Mouse (Mus musculus) midbrain, embryonic 14.5 days (tissue): ENCODE measurements around the gene Ssh3. TPM values are rescaled to one million over a fixed set of nuclear protein-coding genes. Genes with fewer than 3 reads are reported as not detected.

Experiments
- ATAC-seq: fragments of 200-750 bp; cut with Nextera tagmentation; 2 replicates; pipeline ENCODE4 v1.8.0; 2017; ENCODE audit warnings: moderate number of reproducible peaks, moderate library complexity; ENCODE audit not compliant: low FRiP score, low TSS enrichment
- DNase-seq: peaks from one replicate; pipeline ENCODE4 v3.0.0-alpha.2; 2015
- H3K27ac ChIP-seq: fragments of 300-500 bp; sonication (generic); replicated peaks from 2 replicates; pipeline ENCODE4 v1.5.1; 2014; ENCODE audit warnings: mild to moderate bottlenecking, low read depth, low read length, moderate library complexity
- H3K27me3 ChIP-seq: fragments of 300-500 bp; sonication (generic); 2 replicates; pipeline ENCODE4 v1.6.1; 2014; ENCODE audit warnings: low read length, control low read depth, mixed read lengths; ENCODE audit not compliant: control insufficient read depth, insufficient read depth
- H3K36me3 ChIP-seq: fragments of 300-500 bp; sonication (generic); 2 replicates; pipeline ENCODE4 v1.6.1; 2014; ENCODE audit warnings: low read length, control low read depth; ENCODE audit not compliant: control insufficient read depth, insufficient read depth
- H3K4me1 ChIP-seq: fragments of 300-500 bp; sonication (generic); 2 replicates; pipeline ENCODE4 v1.6.1; 2014; ENCODE audit warnings: mild to moderate bottlenecking, antibody characterized with exemption, low read length, control low read depth; ENCODE audit not compliant: control insufficient read depth, insufficient read depth
- H3K4me2 ChIP-seq: fragments of 300-500 bp; sonication (generic); 2 replicates; pipeline ENCODE4 v1.6.1; 2014; ENCODE audit warnings: mild to moderate bottlenecking, low read length, moderate library complexity
- H3K4me3 ChIP-seq: fragments of 300-500 bp; sonication (generic); replicated peaks from 2 replicates; pipeline ENCODE4 v1.5.1; 2014; ENCODE audit warnings: low read depth, low read length
- H3K9ac ChIP-seq: fragments of 300-500 bp; sonication (generic); replicated peaks from 2 replicates; pipeline ENCODE4 v1.6.1; 2014; ENCODE audit warnings: mild to moderate bottlenecking, low read length, moderate library complexity
- H3K9me3 ChIP-seq: fragments of 300-500 bp; sonication (generic); 2 replicates; pipeline ENCODE4 v1.6.1; 2016; ENCODE audit warnings: low read length, control low read depth, mixed read lengths; ENCODE audit not compliant: control insufficient read depth
- WGBS: fragments of 180-500 bp; shearing (Covaris S2); extraction: QIAGEN DNeasy Blood & Tissue Kit; methylation state at CpG from one replicate; pipeline ENCODE4 v1.1.7; 2014; 5-methylcytosine and 5-hydroxymethylcytosine counted together
- polyA plus RNA-seq: library from polyadenylated mRNA; unstranded; fragments of >200 nt; fragmentation: Nextera tagmentation; extraction: Ambion mirVana; gene quantifications from 2 replicates; pipeline ENCODE4 v1.2.1, GENCODE M21; 2014

Gene Ssh3
- polyA plus RNA-seq, 1 experiment from 2014 or later = 8.8 TPM

- H3K9me3 ChIP-seq = no peaks in the 10 kb centered on the region
- peaks cover 29% of the 10 kb centered on the region for H3K27me3 ChIP-seq
- no peak overlapping the region for H3K4me2 ChIP-seq
- no peak overlapping the region for H3K27ac ChIP-seq
- H3K4me1 ChIP-seq = 0 out of 2 replicates have a peak, but pooled peaks cover 12% of the 10 kb centered on the region
- no peak for ATAC-seq
- WGBS = 69% methylated on average over 1 of the region's 1 CpGs
- DNase-seq = no peak
- H3K36me3 ChIP-seq = no peaks in the 10 kb centered on the region
- no peak overlapping the region for H3K4me3 ChIP-seq
- H3K9ac ChIP-seq = no peak overlapping the region
These were observed 50.2 kb downstream of the Ssh3 start for GRCm38 (mm10) chr19:4218784-4219183.

GRCm38 (mm10) chr19:4218293-4218692, 50.7 kb downstream of the Ssh3 start:
- H3K27me3 ChIP-seq = peaks cover 34% of the 10 kb centered on the region

GRCm38 (mm10) chr19:4217855-4218254, 51.1 kb downstream of the Ssh3 start:
- WGBS = 43% methylated on average over 3 of the region's 3 CpGs
- Histone ChIP-seq H3K27me3 (peaks cover 38% of the 10 kb centered on the region), H3K4me1 (0 out of 2 replicates have a peak, but pooled peaks cover 15% of the 10 kb centered on the region), H3K9ac (no peak overlapping the region), H3K4me3 (no peak overlapping the region), H3K9me3 (no peaks in the 10 kb centered on the region), H3K4me2 (no peak overlapping the region), H3K36me3 (no peaks in the 10 kb centered on the region), H3K27ac (no peak overlapping the region)
- DNase-seq = no peak
- ATAC-seq = no peak

More at GRCm38 (mm10) chr19:4218293-4218692, 50.7 kb downstream of the Ssh3 start:
- Histone ChIP-seq H3K36me3 (no peaks in the 10 kb centered on the region), H3K9ac (no peak overlapping the region), H3K4me3 (no peak overlapping the region), H3K4me2 (no peak overlapping the region), H3K27ac (no peak overlapping the region), H3K4me1 (0 out of 2 replicates have a peak, but pooled peaks cover 15% of the 10 kb centered on the region), H3K9me3 (no peaks in the 10 kb centered on the region)
- ATAC-seq (no peak), DNase-seq (no peak)
- WGBS = 89% methylated on average over 11 of the region's 11 CpGs

GRCm38 (mm10) chr19:4217140-4217539, 51.8 kb downstream of the Ssh3 start:
- Histone ChIP-seq H3K4me2 (no peak overlapping the region), H3K9me3 (no peaks in the 10 kb centered on the region), H3K36me3 (no peaks in the 10 kb centered on the region), H3K4me3 (no peak overlapping the region), H3K27me3 (peaks cover 40% of the 10 kb centered on the region), H3K4me1 (0 out of 2 replicates have a peak, but pooled peaks cover 15% of the 10 kb centered on the region), H3K9ac (no peak overlapping the region), H3K27ac (no peak overlapping the region)
- 15% methylated on average over 5 of the region's 5 CpGs for WGBS
- no peak for ATAC-seq
- DNase-seq = no peak

- H3K4me1 ChIP-seq = 0 out of 2 replicates have a peak, but pooled peaks cover 15% of the 10 kb centered on the region
- 0 out of 2 replicates have a peak overlapping the region, but pooled peaks have one; percentile 3 for H3K4me2 ChIP-seq
These were observed 52.8 kb downstream of the Ssh3 start for GRCm38 (mm10) chr19:4216041-4216685.

GRCm38 (mm10) chr19:4215451-4215840, 53.5 kb downstream of the Ssh3 start:
- H3K9ac ChIP-seq = peak overlapping the region; percentile 62
- DNase-seq = no peak
- H3K27me3 ChIP-seq = peaks cover 44% of the 10 kb centered on the region
- ATAC-seq = no peak
- peak overlapping the region; percentile 47 for H3K4me3 ChIP-seq
- no peaks in the 10 kb centered on the region for H3K9me3 ChIP-seq
- no peaks in the 10 kb centered on the region for H3K36me3 ChIP-seq
- WGBS = 5% methylated on average over 19 of the region's 21 CpGs
- H3K27ac ChIP-seq = no peak overlapping the region
- 0 out of 2 replicates have a peak, but pooled peaks cover 15% of the 10 kb centered on the region for H3K4me1 ChIP-seq
- H3K4me2 ChIP-seq = peak overlapping the region; percentile 95

More at GRCm38 (mm10) chr19:4216041-4216685, 52.8 kb downstream of the Ssh3 start:
- H3K9me3 ChIP-seq = no peaks in the 10 kb centered on the region
- H3K27ac ChIP-seq = no peak overlapping the region
- no peak overlapping the region for H3K9ac ChIP-seq
- H3K36me3 ChIP-seq = no peaks in the 10 kb centered on the region
- peak; percentile 72 for DNase-seq
- WGBS = 22% methylated on average over 14 of the region's 14 CpGs
- ATAC-seq = no peak
- H3K4me3 ChIP-seq = no peak overlapping the region
- H3K27me3 ChIP-seq = peaks cover 44% of the 10 kb centered on the region

GRCm38 (mm10) chr19:4214771-4215450, 54.1 kb downstream of the Ssh3 start:
- peaks cover 44% of the 10 kb centered on the region for H3K27me3 ChIP-seq
- DNase-seq = peak; percentile 46
- peak overlapping the region; percentile 47 for H3K4me3 ChIP-seq
- 0 out of 2 replicates have a peak, but pooled peaks cover 15% of the 10 kb centered on the region for H3K4me1 ChIP-seq
- H3K36me3 ChIP-seq = no peaks in the 10 kb centered on the region
- H3K27ac ChIP-seq = no peak overlapping the region
- WGBS = under 1% methylated on average over 72 of the region's 81 CpGs
- peak overlapping the region; percentile 62 for H3K9ac ChIP-seq
- no peak for ATAC-seq
- H3K9me3 ChIP-seq = no peaks in the 10 kb centered on the region
- H3K4me2 ChIP-seq = peak overlapping the region; percentile 95

GRCm38 (mm10) chr19:4214071-4214770, 54.8 kb downstream of the Ssh3 start, which contains the start of the genes Clcf1 and AC109138.7:
Gene Clcf1 (plus strand): TSS chr19:4214238.
Gene AC109138.7 (plus strand): TSS chr19:4214357.
- Histone ChIP-seq H3K27ac (no peak within 1 kb of the TSS), H3K9ac (peak within 1 kb of the TSS; percentile 62), H3K4me3 (peak within 1 kb of the TSS; percentile 47), H3K4me2 (peak within 1 kb of the TSS; percentile 95), H3K4me1 (0 out of 2 replicates have a peak, but pooled peaks cover 15% of the 10 kb centered on the region), H3K36me3 (no peaks in the 10 kb centered on the region), H3K27me3 (peaks cover 44% of the 10 kb centered on the region), H3K9me3 (no peaks in the 10 kb centered on the region)
- ATAC-seq (peak; percentile 48), DNase-seq (peak; percentile 56)
- under 1% methylated on average over 49 of the region's 49 CpGs for WGBS
